Mouse (Mus musculus): ENCODE results near the gene Klhl11. TPM values are rescaled to one million over a fixed set of nuclear protein-coding genes. Genes with fewer than 3 reads are reported as not detected.

Klhl11 gene
- polyA plus RNA-seq, 1 experiment from 2014 or later = 2.4 TPM

DNA sequence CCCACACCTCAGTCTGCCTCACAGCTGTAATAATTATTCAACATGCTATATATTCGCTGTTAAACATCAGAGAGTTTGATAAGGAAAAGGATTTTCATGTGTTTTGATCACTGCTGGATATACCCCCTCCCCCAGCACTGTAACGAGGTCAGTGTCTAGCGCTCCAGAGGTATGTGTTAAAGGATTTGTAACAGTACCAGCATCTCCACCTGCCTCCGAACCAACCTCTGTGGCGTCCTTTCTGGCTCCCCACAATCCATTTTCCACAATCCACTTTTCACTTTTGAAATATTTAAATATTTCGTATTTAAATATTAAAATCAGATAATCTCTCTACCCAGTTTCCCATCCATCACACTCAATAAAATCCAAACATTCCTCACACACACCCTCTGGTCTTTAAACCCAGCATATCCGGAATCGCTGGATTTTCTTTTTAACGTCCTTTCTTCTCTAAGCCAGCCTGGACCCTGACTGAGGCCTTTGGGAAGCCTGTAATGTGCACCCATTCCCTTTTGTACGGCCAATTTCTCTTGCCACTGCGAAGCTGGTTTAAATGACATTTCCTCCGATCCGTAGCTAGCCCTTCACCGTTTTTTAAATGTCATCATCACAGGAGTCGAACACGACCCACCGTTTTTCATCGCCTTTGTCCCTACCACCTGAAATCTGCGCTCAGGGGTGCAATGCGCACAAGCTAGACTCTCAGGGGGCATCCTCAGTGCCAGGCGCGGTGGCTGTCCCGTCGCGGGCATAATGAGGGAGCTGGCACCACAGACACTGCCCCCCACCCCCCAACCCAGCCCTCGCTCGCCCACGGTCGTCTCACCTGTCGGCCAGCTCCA, 967 bp downstream of the Klhl11 start:
- Histone ChIP-seq H3K4me2 (peak overlapping the region; percentile 99), H3K36me3 (peaks cover 18% of the 10 kb centered on the region; the same call in 1 of the 2 replicates), H3K9me3 (replicated peaks) (no peaks in the 10 kb centered on the region), H3K4me3 (replicated peaks) (peak overlapping the region; percentile 97), H3K27me3 (no peaks in the 10 kb centered on the region), H3K27ac (peak overlapping the region; percentile 83), H3K4me1 (replicated peaks) (peaks cover 44% of the 10 kb centered on the region), H3K9ac (peak overlapping the region; percentile 95)
- WGBS (ENCODE audit: insufficient replicate concordance) = 7% methylated on average over 30 of the region's 30 CpGs
- ATAC-seq (ENCODE audit: low read depth) (no peak), DNase-seq (no peak)

DNA sequence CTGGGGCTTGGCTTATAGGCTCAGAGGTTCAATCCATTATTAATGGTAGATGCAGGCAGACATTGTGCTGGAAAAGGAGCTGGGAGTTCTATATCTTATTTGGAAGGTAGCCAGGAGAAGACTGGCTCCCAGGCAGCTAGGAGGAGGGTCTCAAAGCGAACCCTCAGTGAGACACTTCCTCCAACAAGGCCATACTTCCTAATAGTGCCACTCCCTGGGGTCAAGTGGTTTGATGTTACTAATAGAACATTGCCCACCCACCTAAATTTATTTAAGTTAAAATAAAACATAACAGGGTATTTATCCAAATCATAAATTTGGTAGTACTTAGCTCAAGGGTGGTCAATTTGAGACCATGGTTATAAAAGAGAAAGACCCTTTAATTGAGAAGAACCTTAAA, 6.7 kb downstream of the Klhl11 start:
- 33% methylated on average over 1 of the region's 1 CpGs for WGBS (ENCODE audit: insufficient replicate concordance)
- ATAC-seq (ENCODE audit: low read depth) (no peak), DNase-seq (no peak)
- Histone ChIP-seq H3K27me3 (no peaks in the 10 kb centered on the region), H3K9me3 (replicated peaks) (no peaks in the 10 kb centered on the region), H3K36me3 (peaks cover 36% of the 10 kb centered on the region), H3K27ac (no peak overlapping the region; the same call in 1 of the 2 replicates), H3K4me1 (replicated peaks) (peaks cover 46% of the 10 kb centered on the region), H3K4me2 (no peak overlapping the region), H3K4me3 (replicated peaks) (no peak overlapping the region), H3K9ac (0 out of 2 replicates have a peak overlapping the region, but pooled peaks have one; percentile 19)

DNA sequence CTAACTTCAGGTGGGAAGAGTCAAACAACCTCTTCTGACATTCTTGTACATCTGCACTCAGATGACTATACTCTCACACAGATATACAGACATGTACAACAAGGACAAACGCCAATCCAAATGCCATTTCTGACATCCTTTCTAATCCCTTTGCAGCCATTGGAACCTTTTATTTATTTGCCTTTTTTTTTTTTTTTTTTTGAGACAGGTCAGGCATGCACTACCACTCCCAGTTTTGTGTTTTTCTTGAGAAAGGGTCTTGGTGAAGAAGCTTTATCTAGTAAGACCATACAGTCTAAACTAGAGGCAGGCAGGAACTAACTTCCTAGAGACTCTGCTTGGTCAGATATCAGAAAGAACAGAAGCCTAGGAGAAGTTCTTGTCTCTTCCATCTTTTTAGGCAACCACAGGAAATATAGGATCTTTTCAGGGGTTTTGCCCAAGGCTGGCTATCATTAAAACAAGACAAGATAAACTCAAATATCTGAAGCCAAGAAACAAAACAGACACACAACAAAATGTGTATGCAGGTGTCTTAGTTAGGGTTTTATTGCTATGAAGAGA, 7.2 kb downstream of the Klhl11 start:
- 48% methylated on average over 1 of the region's 1 CpGs for WGBS (ENCODE audit: insufficient replicate concordance)
- Histone ChIP-seq H3K4me2 (no peak overlapping the region), H3K36me3 (peaks cover 36% of the 10 kb centered on the region), H3K9me3 (replicated peaks) (no peaks in the 10 kb centered on the region), H3K27ac (no peak overlapping the region; the same call in 1 of the 2 replicates), H3K9ac (0 out of 2 replicates have a peak overlapping the region, but pooled peaks have one; percentile 19), H3K27me3 (no peaks in the 10 kb centered on the region), H3K4me3 (replicated peaks) (no peak overlapping the region), H3K4me1 (replicated peaks) (peaks cover 40% of the 10 kb centered on the region)
- DNase-seq (no peak), ATAC-seq (ENCODE audit: low read depth) (peak; percentile 65)

DNA sequence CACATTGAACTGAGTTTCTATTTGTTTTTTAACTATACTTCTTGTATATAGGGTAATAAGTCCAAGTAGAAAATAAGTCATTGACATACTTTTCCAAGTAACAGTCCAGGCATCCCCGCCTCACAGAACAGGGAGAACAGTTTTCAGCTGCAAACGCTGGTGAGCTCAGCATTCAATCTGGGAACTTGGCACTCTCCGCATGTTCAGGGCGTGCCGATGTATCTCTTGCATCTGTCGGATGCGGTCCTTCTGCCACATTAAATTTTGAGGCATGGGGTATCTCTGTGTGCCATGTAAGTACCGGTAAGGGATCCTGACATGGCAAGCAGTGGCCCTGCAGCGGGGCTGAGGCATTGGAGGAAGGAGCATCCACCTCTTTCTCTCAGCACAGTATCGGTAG, 9.8 kb downstream of the Klhl11 start:
- Histone ChIP-seq H3K27me3 (no peaks in the 10 kb centered on the region), H3K9me3 (replicated peaks) (no peaks in the 10 kb centered on the region), H3K27ac (no peak overlapping the region), H3K4me1 (replicated peaks) (peaks cover 25% of the 10 kb centered on the region), H3K9ac (no peak overlapping the region), H3K4me2 (no peak overlapping the region), H3K36me3 (peaks cover 42% of the 10 kb centered on the region), H3K4me3 (replicated peaks) (no peak overlapping the region)
- WGBS (ENCODE audit: insufficient replicate concordance) = 87% methylated on average over 10 of the region's 10 CpGs
- DNase-seq (no peak), ATAC-seq (ENCODE audit: low read depth) (no peak)

DNA sequence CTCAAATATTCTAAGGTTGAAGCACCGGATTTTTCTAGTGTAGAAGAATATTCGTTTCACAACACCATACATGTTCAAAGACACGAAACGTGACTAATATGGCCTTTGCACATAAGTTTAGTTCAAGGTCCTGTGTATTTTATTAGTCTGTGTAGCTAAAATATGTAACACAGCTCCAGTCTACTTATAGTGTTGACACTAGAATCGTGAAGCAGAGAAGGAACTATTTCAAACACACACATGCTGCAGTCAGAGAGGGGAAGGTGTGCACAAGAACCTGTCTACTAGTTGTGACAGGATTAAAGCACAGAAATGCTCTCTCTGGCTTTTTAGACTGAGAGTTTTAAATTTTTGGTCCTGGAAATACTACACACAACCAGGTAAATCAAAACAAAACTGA, 14.8 kb downstream of the Klhl11 start:
- DNase-seq = no peak
- Histone ChIP-seq H3K9ac (no peak overlapping the region), H3K36me3 (peaks cover 24% of the 10 kb centered on the region), H3K4me2 (no peak overlapping the region), H3K4me3 (replicated peaks) (no peak overlapping the region), H3K27me3 (no peaks in the 10 kb centered on the region), H3K4me1 (replicated peaks) (no peaks in the 10 kb centered on the region), H3K27ac (no peak overlapping the region), H3K9me3 (replicated peaks) (no peaks in the 10 kb centered on the region)
- WGBS (ENCODE audit: insufficient replicate concordance) = 78% methylated on average over 5 of the region's 5 CpGs
- ATAC-seq (ENCODE audit: low read depth) = no peak

DNA sequence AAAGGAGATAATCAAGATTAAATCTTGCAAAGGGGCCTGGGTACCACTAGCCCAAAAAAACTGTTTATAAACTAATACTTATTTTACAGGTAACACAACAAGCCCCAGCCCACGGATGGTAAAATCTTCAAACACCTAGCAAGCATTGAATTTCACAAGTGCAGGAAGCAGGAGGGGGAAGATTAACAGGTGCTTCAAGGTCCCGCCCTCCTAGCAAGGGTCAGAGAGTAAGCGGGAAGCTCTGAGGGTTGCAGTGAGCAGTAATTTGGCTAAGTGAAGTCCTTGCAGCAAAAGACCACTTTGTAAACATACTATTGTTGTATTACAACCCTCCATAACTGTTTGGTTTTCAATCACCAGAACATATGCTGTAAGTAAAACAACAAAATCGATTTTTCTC, 15.3 kb downstream of the Klhl11 start:
- Histone ChIP-seq H3K4me1 (replicated peaks) (no peaks in the 10 kb centered on the region), H3K9ac (no peak overlapping the region), H3K27me3 (no peaks in the 10 kb centered on the region), H3K36me3 (peaks cover 20% of the 10 kb centered on the region), H3K4me3 (replicated peaks) (no peak overlapping the region), H3K4me2 (no peak overlapping the region), H3K27ac (no peak overlapping the region), H3K9me3 (replicated peaks) (no peaks in the 10 kb centered on the region)
- no peak for DNase-seq
- no peak for ATAC-seq (ENCODE audit: low read depth)
- 55% methylated on average over 4 of the region's 4 CpGs for WGBS (ENCODE audit: insufficient replicate concordance)

DNA sequence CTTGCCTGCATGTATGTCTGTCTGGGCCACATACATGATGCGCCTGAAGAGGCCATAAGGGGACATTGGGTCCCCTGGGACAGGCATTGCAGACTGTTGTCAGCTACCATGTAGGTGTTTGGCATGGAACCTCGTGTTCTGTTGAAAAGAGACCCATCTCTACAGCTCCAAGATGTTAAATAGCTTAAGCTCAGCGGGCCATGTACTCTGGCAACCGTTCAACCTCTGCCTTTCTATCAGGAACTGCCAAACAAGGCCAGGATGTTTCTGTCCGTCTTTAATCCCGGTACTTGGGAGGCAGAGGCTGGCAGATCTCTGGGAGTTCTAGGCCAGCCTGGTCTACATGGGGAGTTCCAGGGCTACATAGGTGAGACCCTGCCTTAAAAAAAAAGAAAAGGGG, 29.9 kb downstream of the Klhl11 start:
- H3K9ac ChIP-seq = no peak overlapping the region
- DNase-seq (no peak), ATAC-seq (ENCODE audit: low read depth) (no peak)
- H3K4me2 ChIP-seq = no peak overlapping the region
- WGBS (ENCODE audit: insufficient replicate concordance) = 73% methylated on average over 6 of the region's 6 CpGs
- H3K27me3 ChIP-seq = no peaks in the 10 kb centered on the region
- H3K9me3 ChIP-seq (replicated peaks) = no peaks in the 10 kb centered on the region
- H3K36me3 ChIP-seq = no peaks in the 10 kb centered on the region
- H3K4me3 ChIP-seq (replicated peaks) = no peak overlapping the region
- peaks cover 21% of the 10 kb centered on the region for H3K4me1 ChIP-seq (replicated peaks)
- H3K27ac ChIP-seq = no peak overlapping the region

DNA sequence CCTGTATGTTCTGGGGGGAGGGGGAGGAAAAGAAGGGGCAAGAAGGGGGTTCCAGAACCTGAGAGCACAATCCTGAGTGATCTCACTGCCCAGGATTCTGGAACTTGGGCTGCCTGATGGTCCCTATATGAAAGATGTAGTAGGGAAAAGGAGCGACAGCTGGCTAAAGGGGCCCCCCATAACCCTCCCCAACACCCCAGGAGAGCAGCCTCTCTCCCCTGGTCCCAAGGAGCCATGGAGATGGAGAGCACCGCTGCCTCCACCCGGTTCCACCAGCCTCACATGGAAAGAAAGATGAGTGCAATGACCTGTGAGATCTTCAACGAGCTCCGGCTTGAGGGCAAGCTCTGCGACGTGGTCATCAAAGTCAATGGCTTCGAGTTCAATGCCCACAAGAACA, 30.7 kb downstream of the Klhl11 start, which contains the start of the genes Nt5c3b and Klhl10:
Gene Nt5c3b, minus strand, starts transcription at position 12 of the 400 bp plus-strand sequence.
Gene Klhl10, plus strand, starts transcription at position 121 of the 400 bp plus-strand sequence.
- peak within 1 kb of the TSS; percentile 80 for H3K9ac ChIP-seq
- peak within 1 kb of the TSS; percentile 16; the same call in 1 of the 2 replicates for H3K27ac ChIP-seq
- H3K9me3 ChIP-seq (replicated peaks) = no peaks in the 10 kb centered on the region
- H3K4me2 ChIP-seq = peak within 1 kb of the TSS; percentile 94
- peaks cover under 1% of the 10 kb centered on the region; the same call in 1 of the 2 replicates for H3K36me3 ChIP-seq
- H3K27me3 ChIP-seq = no peaks in the 10 kb centered on the region
- 77% methylated on average over 8 of the region's 8 CpGs for WGBS (ENCODE audit: insufficient replicate concordance)
- DNase-seq (no peak), ATAC-seq (ENCODE audit: low read depth) (no peak)
- peak within 1 kb of the TSS; percentile 71 for H3K4me3 ChIP-seq (replicated peaks)
- H3K4me1 ChIP-seq (replicated peaks) = peaks cover 21% of the 10 kb centered on the region

DNA sequence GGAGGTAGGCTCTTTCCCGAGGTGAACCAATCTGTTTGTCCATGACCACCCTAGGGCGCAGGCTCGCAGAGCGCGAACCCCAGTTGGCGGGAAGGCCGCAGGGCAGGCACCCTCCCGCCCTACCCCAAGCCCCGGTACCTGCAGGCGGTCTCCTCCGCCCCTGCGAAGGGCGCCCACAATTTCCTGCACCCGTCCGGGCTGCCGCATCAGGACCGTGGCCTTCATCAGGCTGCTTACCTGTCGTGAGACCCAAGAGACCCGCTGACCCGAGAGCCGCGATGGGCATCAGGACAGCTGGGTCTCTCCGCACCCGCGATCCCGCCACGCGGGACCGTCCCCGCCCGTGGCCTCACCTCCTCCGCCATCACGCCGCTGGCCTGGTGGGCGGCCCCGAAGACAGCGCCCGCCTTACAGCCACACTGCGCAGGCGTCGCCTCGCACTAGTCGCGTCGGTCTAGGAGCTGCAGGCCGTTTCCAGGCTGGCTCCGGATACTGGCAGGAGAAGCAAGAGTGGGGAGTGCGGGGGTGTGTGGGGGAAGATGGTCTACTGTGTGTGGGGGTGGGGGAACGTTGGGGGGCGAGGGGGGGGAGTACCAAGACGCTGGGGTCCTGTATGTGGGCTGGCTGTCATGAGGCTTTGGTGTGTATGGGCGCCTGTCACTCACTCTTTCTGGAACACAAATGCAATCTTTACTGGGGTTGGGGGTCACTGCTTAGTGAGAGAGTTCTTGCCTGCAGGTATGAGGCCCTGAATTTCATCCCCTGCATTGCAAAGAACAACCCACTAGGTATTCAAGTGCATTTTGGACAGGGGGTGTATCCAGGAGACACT, 31.6 kb downstream of the Klhl11 start:
- Histone ChIP-seq H3K9ac (peak overlapping the region; percentile 80), H3K27ac (peak overlapping the region; percentile 16), H3K4me1 (replicated peaks) (peaks cover 21% of the 10 kb centered on the region), H3K4me2 (peak overlapping the region; percentile 94), H3K4me3 (replicated peaks) (peak overlapping the region; percentile 71), H3K27me3 (no peaks in the 10 kb centered on the region), H3K36me3 (peaks cover 7% of the 10 kb centered on the region; the same call in 1 of the 2 replicates), H3K9me3 (replicated peaks) (no peaks in the 10 kb centered on the region)
- 1% methylated on average over 51 of the region's 52 CpGs for WGBS (ENCODE audit: insufficient replicate concordance)
- ATAC-seq (ENCODE audit: low read depth) = peak; percentile 94
- peak; percentile 75 for DNase-seq

DNA sequence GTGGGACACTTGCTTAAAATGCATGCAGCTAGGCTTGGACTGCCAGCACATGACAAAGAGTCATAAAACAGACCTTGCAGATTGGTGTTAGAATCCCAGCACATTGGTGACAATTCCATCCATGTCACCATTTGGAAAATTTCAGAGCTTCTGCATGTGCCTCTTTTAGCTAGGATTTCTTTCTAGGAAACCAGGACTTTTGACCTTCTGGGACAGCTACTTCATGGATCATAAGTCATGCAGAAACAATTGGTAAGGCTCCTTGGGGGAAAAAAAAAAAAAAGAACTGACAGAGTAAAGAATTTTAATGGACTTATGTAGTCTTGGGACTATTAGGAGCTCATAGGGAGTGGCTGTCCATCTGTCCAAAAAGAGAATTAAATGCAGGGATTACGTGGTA, 34.6 kb downstream of the Klhl11 start:
- no peaks in the 10 kb centered on the region for H3K9me3 ChIP-seq (replicated peaks)
- DNase-seq = no peak
- peaks cover 10% of the 10 kb centered on the region; the same call in 1 of the 2 replicates for H3K36me3 ChIP-seq
- no peak overlapping the region for H3K27ac ChIP-seq
- no peak overlapping the region for H3K4me3 ChIP-seq (replicated peaks)
- ATAC-seq (ENCODE audit: low read depth) = no peak
- 76% methylated on average over 1 of the region's 1 CpGs for WGBS (ENCODE audit: insufficient replicate concordance)
- H3K4me1 ChIP-seq (replicated peaks) = peaks cover 21% of the 10 kb centered on the region
- H3K9ac ChIP-seq = no peak overlapping the region
- no peaks in the 10 kb centered on the region for H3K27me3 ChIP-seq
- no peak overlapping the region for H3K4me2 ChIP-seq

Data from liver, embryonic 13.5 days (tissue).